Mouse (Mus musculus): ENCODE measurements at regions not wholly inside any gene's neighbourhood (a gene's known extent, or its start where the extent isn't known, plus 50 kb on each side); places are given as distances from the start of the nearest gene placed in this dataset.

- Histone ChIP-seq H3K36me3 (ENCODE audit: control insufficient read depth, insufficient read depth) (no peaks in the 10 kb centered on the region), H3K9me3 (replicated peaks; ENCODE audit: control insufficient read depth, low read length) (no peaks in the 10 kb centered on the region), H3K27ac (ENCODE audit: low read length) (no peak overlapping the region), H3K27me3 (ENCODE audit: control insufficient read depth, insufficient read depth, low read depth, low read length) (no peaks in the 10 kb centered on the region), H3K4me3 (ENCODE audit: low read depth, low read length) (no peak overlapping the region), H3K9ac (ENCODE audit: low read depth, low read length) (no peak overlapping the region), H3K4me1 (ENCODE audit: control insufficient read depth, low read depth, low read length) (no peaks in the 10 kb centered on the region; the same call in 1 of the 2 replicates), H3K4me2 (ENCODE audit: low read depth, low read length) (no peak overlapping the region)
- no peak for ATAC-seq (ENCODE audit: low read depth)
- 83% methylated on average over 2 of the region's 2 CpGs for WGBS (ENCODE audit: insufficient replicate concordance)
Observed at GRCm38 (mm10) chr6:31185151-31185550, 213.4 kb upstream of the Mkln1 start.

DNA sequence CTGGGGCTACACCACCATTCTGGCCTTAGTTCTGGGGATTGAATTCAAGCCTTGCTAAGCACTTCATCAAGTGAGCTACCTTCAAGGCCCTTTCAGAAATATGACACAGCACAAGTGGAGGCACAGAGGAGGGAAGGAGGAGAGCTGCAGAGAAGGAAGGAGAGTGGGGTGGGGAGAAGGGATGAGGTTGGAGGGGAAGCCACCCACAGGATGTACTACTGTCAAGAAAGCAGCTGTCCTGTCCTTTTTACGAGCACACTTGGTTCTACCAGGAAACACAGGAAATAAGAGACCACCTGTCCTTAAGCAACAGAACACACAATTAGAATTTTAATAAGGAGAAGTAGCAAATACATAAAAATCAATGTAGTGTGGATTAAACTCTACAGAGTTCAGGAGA, 210.5 kb upstream of the Mkln1 start:
- Histone ChIP-seq H3K4me1 (ENCODE audit: control insufficient read depth, low read depth, low read length) (peaks cover 2% of the 10 kb centered on the region; the same call in 1 of the 2 replicates), H3K4me2 (ENCODE audit: low read depth, low read length) (no peak overlapping the region), H3K27me3 (ENCODE audit: control insufficient read depth, insufficient read depth, low read depth, low read length) (no peaks in the 10 kb centered on the region), H3K4me3 (ENCODE audit: low read depth, low read length) (no peak overlapping the region), H3K36me3 (ENCODE audit: control insufficient read depth, insufficient read depth) (no peaks in the 10 kb centered on the region), H3K27ac (ENCODE audit: low read length) (no peak overlapping the region), H3K9ac (ENCODE audit: low read depth, low read length) (no peak overlapping the region), H3K9me3 (replicated peaks; ENCODE audit: control insufficient read depth, low read length) (no peaks in the 10 kb centered on the region)
- WGBS (ENCODE audit: insufficient replicate concordance), result 59% methylated on average over 1 of the region's 1 CpGs
- ATAC-seq (ENCODE audit: low read depth), result no peak

DNA sequence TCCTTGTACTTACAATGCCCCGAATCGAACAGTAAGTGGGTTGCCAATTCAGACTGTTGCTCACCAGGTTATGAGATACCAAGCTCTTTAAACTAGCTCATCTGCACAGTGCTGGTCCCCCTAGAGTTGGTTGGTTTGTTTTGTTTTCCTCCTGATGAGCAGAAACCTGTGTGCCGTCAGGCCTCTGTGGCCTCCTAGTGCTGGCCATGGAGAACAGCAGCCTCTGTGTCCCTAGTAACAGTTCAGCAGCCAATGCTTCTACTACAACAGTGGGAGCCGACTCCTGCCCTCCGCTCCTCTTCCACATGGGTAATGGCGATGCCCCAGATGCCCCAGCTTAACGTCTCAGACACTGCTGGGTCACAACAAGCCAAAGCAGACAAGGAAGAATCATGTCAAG, 209.5 kb upstream of the Mkln1 start:
- H3K27ac ChIP-seq (ENCODE audit: low read length), result no peak overlapping the region
- ATAC-seq (ENCODE audit: low read depth), result no peak
- H3K36me3 ChIP-seq (ENCODE audit: control insufficient read depth, insufficient read depth), result no peaks in the 10 kb centered on the region
- no peak overlapping the region for H3K9ac ChIP-seq (ENCODE audit: low read depth, low read length)
- 39% methylated on average over 7 of the region's 7 CpGs for WGBS (ENCODE audit: insufficient replicate concordance)
- no peak overlapping the region for H3K4me3 ChIP-seq (ENCODE audit: low read depth, low read length)
- H3K4me1 ChIP-seq (ENCODE audit: control insufficient read depth, low read depth, low read length), result peaks cover 2% of the 10 kb centered on the region; the same call in 1 of the 2 replicates
- no peaks in the 10 kb centered on the region for H3K27me3 ChIP-seq (ENCODE audit: control insufficient read depth, insufficient read depth, low read depth, low read length)
- H3K9me3 ChIP-seq (replicated peaks; ENCODE audit: control insufficient read depth, low read length), result no peaks in the 10 kb centered on the region
- no peak overlapping the region for H3K4me2 ChIP-seq (ENCODE audit: low read depth, low read length)

- ATAC-seq (ENCODE audit: low read depth), result no peak
- Histone ChIP-seq H3K27ac (ENCODE audit: low read length) (no peak overlapping the region), H3K9me3 (replicated peaks; ENCODE audit: control insufficient read depth, low read length) (no peaks in the 10 kb centered on the region), H3K36me3 (ENCODE audit: control insufficient read depth, insufficient read depth) (no peaks in the 10 kb centered on the region), H3K9ac (ENCODE audit: low read depth, low read length) (no peak overlapping the region), H3K4me1 (ENCODE audit: control insufficient read depth, low read depth, low read length) (peaks cover 2% of the 10 kb centered on the region; the same call in 1 of the 2 replicates), H3K4me3 (ENCODE audit: low read depth, low read length) (no peak overlapping the region), H3K4me2 (ENCODE audit: low read depth, low read length) (no peak overlapping the region), H3K27me3 (ENCODE audit: control insufficient read depth, insufficient read depth, low read depth, low read length) (no peaks in the 10 kb centered on the region)
- 62% methylated on average over 5 of the region's 5 CpGs for WGBS (ENCODE audit: insufficient replicate concordance)
Observed at GRCm38 (mm10) chr6:31190070-31190469, 208.5 kb upstream of the Mkln1 start.

- Histone ChIP-seq H3K9ac (ENCODE audit: low read depth, low read length) (no peak overlapping the region), H3K4me2 (ENCODE audit: low read depth, low read length) (peak overlapping the region; percentile 5; the same call in 1 of the 2 replicates), H3K27me3 (ENCODE audit: control insufficient read depth, insufficient read depth, low read depth, low read length) (no peaks in the 10 kb centered on the region), H3K9me3 (replicated peaks; ENCODE audit: control insufficient read depth, low read length) (no peaks in the 10 kb centered on the region), H3K27ac (ENCODE audit: low read length) (no peak overlapping the region), H3K4me1 (ENCODE audit: control insufficient read depth, low read depth, low read length) (peaks cover 2% of the 10 kb centered on the region; the same call in 1 of the 2 replicates), H3K36me3 (ENCODE audit: control insufficient read depth, insufficient read depth) (no peaks in the 10 kb centered on the region), H3K4me3 (ENCODE audit: low read depth, low read length) (no peak overlapping the region)
- no peak for ATAC-seq (ENCODE audit: low read depth)
- WGBS (ENCODE audit: insufficient replicate concordance), result 28% methylated on average over 5 of the region's 5 CpGs
Observed at GRCm38 (mm10) chr6:31190628-31191373, 207.7 kb upstream of the Mkln1 start.

DNA sequence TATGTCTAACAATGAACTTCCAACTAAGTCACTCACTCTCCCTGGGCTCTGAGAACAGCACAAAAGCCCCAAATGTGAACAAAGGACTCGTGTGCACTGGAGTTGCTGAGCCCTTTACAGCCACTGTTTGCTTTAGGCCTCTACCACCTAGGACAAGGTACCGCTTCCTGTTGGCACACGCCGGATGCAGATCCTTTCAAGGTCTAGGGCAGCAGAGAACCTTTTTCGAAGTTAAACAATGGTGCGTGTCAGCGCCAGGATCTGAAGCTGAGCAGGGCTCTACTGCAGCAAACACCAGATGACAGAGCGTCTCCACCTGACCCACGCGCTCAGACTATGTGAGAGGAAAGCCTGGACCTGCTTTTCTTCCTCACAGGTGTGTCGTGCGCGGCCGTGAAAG, 207.0 kb upstream of the Mkln1 start:
- no peak for ATAC-seq (ENCODE audit: low read depth)
- H3K27ac ChIP-seq (ENCODE audit: low read length), result no peak overlapping the region
- no peaks in the 10 kb centered on the region for H3K9me3 ChIP-seq (replicated peaks; ENCODE audit: control insufficient read depth, low read length)
- H3K9ac ChIP-seq (ENCODE audit: low read depth, low read length), result no peak overlapping the region
- H3K4me3 ChIP-seq (ENCODE audit: low read depth, low read length), result no peak overlapping the region
- WGBS (ENCODE audit: insufficient replicate concordance), result 76% methylated on average over 14 of the region's 14 CpGs
- H3K27me3 ChIP-seq (ENCODE audit: control insufficient read depth, insufficient read depth, low read depth, low read length), result no peaks in the 10 kb centered on the region
- H3K4me1 ChIP-seq (ENCODE audit: control insufficient read depth, low read depth, low read length), result peaks cover 2% of the 10 kb centered on the region; the same call in 1 of the 2 replicates
- H3K36me3 ChIP-seq (ENCODE audit: control insufficient read depth, insufficient read depth), result no peaks in the 10 kb centered on the region
- H3K4me2 ChIP-seq (ENCODE audit: low read depth, low read length), result no peak overlapping the region

DNA sequence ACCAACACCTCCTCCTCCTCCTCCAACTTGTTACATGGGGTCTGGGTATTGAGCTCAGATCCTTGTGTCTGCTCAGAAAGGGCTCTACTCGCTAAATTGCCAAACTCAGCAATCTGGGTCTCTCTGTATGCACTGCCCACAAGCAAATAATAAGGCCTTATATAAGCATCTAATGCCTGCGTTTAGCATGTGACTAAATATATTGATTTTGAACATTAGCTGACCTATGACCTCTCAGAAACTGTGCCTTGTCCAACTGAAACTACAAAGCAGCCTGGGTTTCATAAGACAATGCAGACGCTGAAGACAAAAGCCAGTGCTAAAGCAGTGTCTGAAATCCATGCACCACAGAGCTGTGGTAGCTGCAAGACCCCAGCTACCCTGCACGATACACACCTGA, 206.3 kb upstream of the Mkln1 start:
- 64% methylated on average over 4 of the region's 4 CpGs for WGBS (ENCODE audit: insufficient replicate concordance)
- no peak for ATAC-seq (ENCODE audit: low read depth)
- no peak overlapping the region for H3K9ac ChIP-seq (ENCODE audit: low read depth, low read length)
- H3K27me3 ChIP-seq (ENCODE audit: control insufficient read depth, insufficient read depth, low read depth, low read length), result no peaks in the 10 kb centered on the region
- peaks cover 2% of the 10 kb centered on the region; the same call in 1 of the 2 replicates for H3K4me1 ChIP-seq (ENCODE audit: control insufficient read depth, low read depth, low read length)
- no peak overlapping the region for H3K4me3 ChIP-seq (ENCODE audit: low read depth, low read length)
- H3K27ac ChIP-seq (ENCODE audit: low read length), result no peak overlapping the region
- no peaks in the 10 kb centered on the region for H3K36me3 ChIP-seq (ENCODE audit: control insufficient read depth, insufficient read depth)
- no peaks in the 10 kb centered on the region for H3K9me3 ChIP-seq (replicated peaks; ENCODE audit: control insufficient read depth, low read length)
- no peak overlapping the region for H3K4me2 ChIP-seq (ENCODE audit: low read depth, low read length)

DNA sequence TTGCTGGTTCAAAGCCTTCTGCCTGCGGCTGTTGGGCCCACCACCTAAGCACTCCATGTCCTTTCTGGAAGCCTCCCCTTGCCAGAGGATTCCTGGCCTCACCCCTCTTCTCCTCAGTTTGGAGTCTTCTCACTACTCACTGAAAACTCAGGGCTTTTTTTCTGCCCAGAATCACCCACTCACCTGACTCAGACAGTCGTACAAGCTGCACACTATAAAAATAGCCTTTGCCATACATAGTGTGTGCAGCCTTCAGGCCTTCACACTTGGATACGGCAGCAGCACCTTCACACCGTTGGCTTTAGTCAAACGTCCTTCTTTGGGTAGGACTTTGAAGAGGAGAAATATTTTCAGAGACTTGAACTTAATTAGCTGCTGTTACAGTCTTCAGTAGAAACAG, 205.3 kb upstream of the Mkln1 start:
- WGBS (ENCODE audit: insufficient replicate concordance), result 63% methylated on average over 5 of the region's 5 CpGs
- H3K27me3 ChIP-seq (ENCODE audit: control insufficient read depth, insufficient read depth, low read depth, low read length), result no peaks in the 10 kb centered on the region
- H3K36me3 ChIP-seq (ENCODE audit: control insufficient read depth, insufficient read depth), result no peaks in the 10 kb centered on the region
- H3K4me2 ChIP-seq (ENCODE audit: low read depth, low read length), result no peak overlapping the region
- peaks cover 2% of the 10 kb centered on the region; the same call in 1 of the 2 replicates for H3K4me1 ChIP-seq (ENCODE audit: control insufficient read depth, low read depth, low read length)
- ATAC-seq (ENCODE audit: low read depth), result no peak
- no peaks in the 10 kb centered on the region for H3K9me3 ChIP-seq (replicated peaks; ENCODE audit: control insufficient read depth, low read length)
- H3K9ac ChIP-seq (ENCODE audit: low read depth, low read length), result no peak overlapping the region
- no peak overlapping the region for H3K4me3 ChIP-seq (ENCODE audit: low read depth, low read length)
- H3K27ac ChIP-seq (ENCODE audit: low read length), result no peak overlapping the region

DNA sequence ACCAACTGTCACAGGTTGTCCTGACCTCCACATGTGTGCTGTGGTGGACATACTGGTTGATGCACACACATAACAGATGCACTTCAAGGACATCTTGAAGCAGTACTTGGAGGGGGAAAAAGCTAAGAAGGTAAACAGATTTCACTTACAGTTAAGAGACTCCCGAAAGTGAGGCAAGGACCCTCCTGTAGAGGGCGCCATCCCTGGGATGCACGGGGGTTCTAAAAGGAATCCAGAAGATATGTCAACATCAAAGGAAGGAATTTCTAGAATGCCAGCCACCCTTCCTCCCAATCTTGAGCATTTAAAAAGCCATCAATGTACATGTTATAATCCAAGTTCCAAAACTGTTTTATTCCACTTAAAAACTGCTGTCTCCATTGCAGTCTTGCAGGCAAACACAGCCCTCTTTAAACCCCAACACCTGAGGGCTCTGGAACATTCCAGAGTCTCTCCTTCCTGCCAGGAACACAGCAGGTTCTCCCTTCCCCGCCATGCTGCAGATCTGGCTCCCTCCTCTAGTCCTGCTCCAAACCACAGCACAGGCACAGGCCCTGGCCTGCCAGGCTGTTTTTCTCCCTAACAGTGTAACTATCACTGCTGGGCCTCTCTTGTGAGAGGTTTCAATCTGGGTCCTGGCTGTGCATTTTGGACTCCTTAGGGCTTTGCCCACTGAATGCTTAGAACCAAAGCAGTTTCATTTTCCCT, 200.8 kb upstream of the Mkln1 start:
- no peak overlapping the region for H3K4me3 ChIP-seq (ENCODE audit: low read depth, low read length)
- no peak overlapping the region for H3K9ac ChIP-seq (ENCODE audit: low read depth, low read length)
- no peak overlapping the region for H3K27ac ChIP-seq (ENCODE audit: low read length)
- no peak for ATAC-seq (ENCODE audit: low read depth)
- H3K36me3 ChIP-seq (ENCODE audit: control insufficient read depth, insufficient read depth), result no peaks in the 10 kb centered on the region
- no peaks in the 10 kb centered on the region for H3K4me1 ChIP-seq (ENCODE audit: control insufficient read depth, low read depth, low read length)
- WGBS (ENCODE audit: insufficient replicate concordance), result 30% methylated on average over 4 of the region's 4 CpGs
- H3K9me3 ChIP-seq (replicated peaks; ENCODE audit: control insufficient read depth, low read length), result no peaks in the 10 kb centered on the region
- H3K27me3 ChIP-seq (ENCODE audit: control insufficient read depth, insufficient read depth, low read depth, low read length), result no peaks in the 10 kb centered on the region
- H3K4me2 ChIP-seq (ENCODE audit: low read depth, low read length), result no peak overlapping the region

Data from liver, embryonic 16.5 days (tissue).